Mouse (Mus musculus) left cerebral cortex, postnatal 14 days (tissue): ENCODE measurements around the gene Rsl1d1. TPM values are rescaled to one million over a fixed set of nuclear protein-coding genes. Genes with fewer than 3 reads are reported as not detected.
A peak's percentile ranks its signal among the peaks of the same experiment; 100 is the strongest.
"Not testable (repeated sequence)": the region's sequence is repeated elsewhere in the genome, so short reads cannot be mapped to it uniquely, and the experiment has no call there.

Experiments used
- DNase-seq, 2 experiments: peaks; one replicate each; pipeline ENCODE4 v3.0.0; 2021 to 2022; ENCODE audit warnings: low spot score in 2 of 2, mixed read lengths in 1 of 2
- intact Hi-C: fragments of 180-260 bp; cut with DNase I; formaldehyde crosslinking; loops from one replicate; pipeline ENCODE4 v1.15.1; 2025
- microRNA-seq, 2 experiments: library from miRNA; unstranded; fragments of <30 nt; microRNA quantifications; one replicate each; pipeline ENCODE4 v1.2.0; 2022
- total RNA-seq, 2 experiments: library from RNA; stranded (reverse); gene quantifications; 2 replicates each; pipeline ENCODE4 v1.2.3; 2021

The Rsl1d1 gene
- total RNA-seq, 2 experiments from 2014 or later = 49.1 to 53.8 TPM

DNA sequence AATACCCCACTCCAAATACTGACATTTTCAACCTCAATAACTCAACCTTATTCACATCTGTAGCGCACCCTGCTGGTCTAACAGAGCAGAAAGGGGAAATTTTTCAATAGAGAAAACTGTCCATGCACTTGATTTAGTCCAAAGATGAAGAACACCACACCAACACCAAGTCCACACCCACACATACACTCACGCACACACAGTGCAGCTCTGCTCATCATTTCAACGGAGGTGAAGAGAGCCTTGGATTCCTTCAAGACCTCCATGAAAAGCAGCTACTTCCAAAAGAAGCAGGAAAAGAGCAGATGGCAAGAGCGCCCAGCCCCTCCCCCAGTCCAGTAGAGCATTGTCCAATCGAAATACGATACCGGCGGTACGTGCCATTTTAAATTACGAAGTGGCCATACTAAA, 28.5 kb downstream of the Rsl1d1 start:
- intact Hi-C loops = loop anchor here (10.0 kb wide), 1 partner anchor 300 kb away; no protein-coding TSS in a partner anchor
- DNase-seq = peak; percentile 46 to 74

DNA sequence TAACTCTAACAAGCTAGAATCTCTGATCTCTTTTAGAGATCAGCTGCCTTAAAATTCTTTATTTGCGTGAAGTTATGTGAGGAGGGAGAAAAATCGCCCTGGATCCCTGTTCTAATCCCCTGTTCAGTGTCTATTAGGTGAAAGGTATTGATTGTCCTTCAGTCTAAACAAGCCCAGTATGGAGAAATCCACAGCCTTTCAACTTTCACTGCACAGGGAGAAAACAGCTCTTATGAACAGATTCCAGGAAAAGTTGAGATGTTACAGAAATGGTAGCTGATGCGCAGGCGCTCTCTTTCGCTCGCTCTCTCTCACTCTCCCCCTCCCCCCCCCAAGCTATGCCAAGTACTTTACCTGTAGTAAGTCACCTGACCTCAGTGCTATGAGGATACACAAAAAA, 31.5 kb downstream of the Rsl1d1 start:
- DNase-seq = no peak
- intact Hi-C loops = loop anchor here (10.0 kb wide), 1 partner anchor 297 kb away; no protein-coding TSS in a partner anchor

DNA sequence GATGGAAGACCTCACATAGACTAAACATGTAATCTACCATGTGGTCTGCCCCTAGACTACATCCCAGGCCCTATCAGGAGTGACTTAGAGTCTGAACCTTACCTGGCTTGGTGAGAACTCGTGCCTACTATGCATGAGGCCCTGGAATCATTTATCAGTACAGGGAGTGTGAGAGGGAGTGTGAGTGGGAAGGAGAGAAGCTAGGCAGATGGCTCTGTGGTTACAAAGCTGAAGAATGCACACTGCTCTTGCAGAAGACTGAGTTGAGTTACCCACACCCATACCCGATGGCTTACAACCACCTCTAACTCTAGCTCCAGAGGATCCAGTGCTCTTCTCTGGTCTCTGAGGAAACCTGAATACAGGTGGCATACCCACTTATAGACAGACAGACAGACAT, 36.7 kb downstream of the Rsl1d1 start:
- peak; percentile 12 to 30 for DNase-seq
- intact Hi-C loops = no loop called here

DNA sequence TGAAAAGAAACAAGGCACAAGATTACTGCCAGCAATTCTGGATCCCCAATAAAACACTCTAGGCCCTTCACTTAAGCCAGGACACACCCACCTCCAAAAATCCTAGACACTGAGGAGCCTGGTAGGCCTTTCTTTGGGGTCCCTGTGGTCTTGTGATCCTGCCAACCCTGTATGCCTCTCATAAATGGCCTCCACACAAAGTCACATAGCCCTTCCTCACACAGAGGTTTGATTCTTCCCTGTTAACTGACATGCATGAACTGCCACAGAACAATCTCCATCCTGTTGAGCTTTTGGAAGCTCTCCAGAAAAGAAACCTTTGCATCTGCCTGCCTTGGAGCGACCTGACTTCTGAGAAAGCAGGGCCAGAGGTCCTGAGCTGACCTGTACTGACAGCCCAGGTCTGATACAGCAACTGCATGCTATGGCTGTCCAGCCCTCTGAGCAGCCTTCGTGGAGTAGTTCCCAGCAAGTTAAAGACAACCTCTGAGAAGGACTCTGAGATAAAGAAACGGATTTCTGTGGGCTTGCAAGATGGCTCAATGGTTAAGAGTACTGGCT, 38.4 kb downstream of the Rsl1d1 start:
- no peak for DNase-seq
- intact Hi-C loops = no loop called here

DNA sequence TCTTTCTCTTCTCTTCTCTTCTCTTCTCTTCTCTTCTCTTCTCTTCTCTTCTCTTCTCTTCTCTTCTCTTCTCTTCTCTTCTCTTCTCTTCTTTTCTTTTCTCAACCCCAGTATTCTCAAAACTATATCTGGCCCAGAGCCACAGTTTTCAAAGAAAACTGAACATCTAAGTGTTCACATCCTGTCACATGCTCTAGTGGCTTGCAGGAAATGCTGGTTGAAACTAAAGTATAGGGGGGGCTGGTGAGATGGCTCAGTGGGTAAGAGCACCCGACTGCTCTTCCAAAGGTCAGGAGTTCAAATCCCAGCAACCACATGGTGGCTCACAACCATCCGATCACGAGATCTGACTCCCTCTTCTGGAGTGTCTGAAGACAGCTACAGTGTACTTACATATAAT, 45.4 kb downstream of the Rsl1d1 start:
- DNase-seq, intact Hi-C loops: not testable (repeated sequence)

DNA sequence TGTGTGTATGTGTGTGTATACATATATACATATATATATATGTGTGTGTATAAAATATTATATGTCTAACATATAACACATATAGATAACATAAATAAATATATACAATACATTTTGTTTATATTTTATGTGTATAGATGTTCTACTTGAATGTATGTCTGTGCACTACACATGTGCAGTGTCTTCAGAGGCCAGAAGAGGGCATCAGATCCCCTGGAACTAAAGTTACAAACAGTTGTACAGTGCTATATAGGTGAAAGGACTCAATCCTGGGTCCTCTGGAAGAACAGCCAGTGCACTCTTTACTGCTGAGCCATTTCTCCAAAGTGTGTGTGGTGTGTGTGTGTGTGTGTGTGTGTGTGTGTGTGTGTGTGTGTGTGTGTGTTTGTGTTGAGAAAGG, 48.6 kb downstream of the Rsl1d1 start:
- intact Hi-C loops = no loop called here

DNA sequence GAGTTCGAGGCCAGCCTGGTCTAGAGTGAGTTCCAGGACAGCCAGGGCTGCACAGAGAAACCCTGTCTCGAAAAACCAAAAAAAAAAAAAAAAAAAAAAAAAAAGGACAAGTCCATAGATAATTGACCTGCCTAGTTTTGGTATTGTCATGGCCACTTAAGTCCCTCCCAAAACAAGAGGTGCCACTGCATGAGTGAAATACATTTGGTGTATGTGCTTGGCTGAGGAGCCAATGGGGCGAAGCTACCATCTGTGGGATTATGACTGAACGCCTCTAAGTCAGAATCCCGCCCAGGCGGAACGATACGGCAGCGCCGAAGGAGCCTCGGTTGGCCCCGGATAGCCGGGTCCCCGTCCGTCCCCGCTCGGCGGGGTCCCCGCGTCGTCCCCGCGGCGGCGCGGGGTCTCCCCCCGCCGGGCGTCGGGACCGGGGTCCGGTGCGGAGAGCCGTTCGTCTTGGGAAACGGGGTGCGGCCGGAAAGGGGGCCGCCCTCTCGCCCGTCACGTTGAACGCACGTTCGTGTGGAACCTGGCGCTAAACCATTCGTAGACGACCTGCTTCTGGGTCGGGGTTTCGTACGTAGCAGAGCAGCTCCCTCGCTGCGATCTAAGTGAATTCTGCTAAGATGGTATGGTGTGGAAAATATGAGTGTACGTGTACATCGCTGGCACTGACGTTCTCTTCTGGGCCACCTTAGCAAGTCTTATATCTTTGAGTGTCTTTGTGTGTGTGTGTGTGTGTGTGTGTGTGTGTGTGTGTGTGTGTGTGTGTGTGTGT, 59.2 kb downstream of the Rsl1d1 start:
- intact Hi-C loops = loop anchor here (10.0 kb wide), 1 partner anchor 51 kb away; no protein-coding TSS in a partner anchor
- peak; percentile 100 for DNase-seq

More for the DNA sequence above, 48.6 kb downstream of the Rsl1d1 start:
- no peak for DNase-seq

Small RNA genes lying within 50 kb of the gene (microRNA-seq; reads per million reads assigned to microRNA genes)
- 16.5 to 19.8 reads per million in 2 experiments for gene Gm23935

Other genes starting within 250 kb of the Rsl1d1 start
- gene Snn, start 142.4 kb downstream of the Rsl1d1 start, total RNA-seq = 100 to 1,000 TPM; 180 to 190 TPM
- 10 to 100 TPM in 1 of 2 experiments, 1 to 10 TPM in 1; 8.0 to 10.0 TPM for gene Litaf, start 137.2 kb downstream of the Rsl1d1 start, total RNA-seq
- gene Txndc11, start 68.7 kb downstream of the Rsl1d1 start, total RNA-seq = 10 to 100 TPM; 35.0 to 37.1 TPM
- 10 to 100 TPM; 54.2 to 68.5 TPM for gene Zc3h7a, start 26.9 kb downstream of the Rsl1d1 start, total RNA-seq
- 10 to 100 TPM; 83.9 to 86.9 TPM for gene Gspt1, start 51.0 kb upstream of the Rsl1d1 start, total RNA-seq
- gene Tnfrsf17, start 110.5 kb upstream of the Rsl1d1 start, total RNA-seq = not detected
- gene Snx29, start 119.6 kb upstream of the Rsl1d1 start, total RNA-seq = 10 to 100 TPM; 21.5 to 29.5 TPM